Mouse (Mus musculus) brain, embryonic 18.5 days (tissue): ENCODE data around the gene Prox1.

Experiments
- DNase-seq: peaks from one replicate; pipeline ENCODE4 v3.0.0-alpha.2; 2012; ENCODE audit warnings: low read depth, low spot score

Gene Prox1

GRCm38 (mm10) chr1:190173596-190173995, 3.1 kb upstream of the Prox1 start:
- DNase-seq: no peak

GRCm38 (mm10) chr1:190172979-190173461, 2.5 kb upstream of the Prox1 start:
- no peak for DNase-seq

DNA sequence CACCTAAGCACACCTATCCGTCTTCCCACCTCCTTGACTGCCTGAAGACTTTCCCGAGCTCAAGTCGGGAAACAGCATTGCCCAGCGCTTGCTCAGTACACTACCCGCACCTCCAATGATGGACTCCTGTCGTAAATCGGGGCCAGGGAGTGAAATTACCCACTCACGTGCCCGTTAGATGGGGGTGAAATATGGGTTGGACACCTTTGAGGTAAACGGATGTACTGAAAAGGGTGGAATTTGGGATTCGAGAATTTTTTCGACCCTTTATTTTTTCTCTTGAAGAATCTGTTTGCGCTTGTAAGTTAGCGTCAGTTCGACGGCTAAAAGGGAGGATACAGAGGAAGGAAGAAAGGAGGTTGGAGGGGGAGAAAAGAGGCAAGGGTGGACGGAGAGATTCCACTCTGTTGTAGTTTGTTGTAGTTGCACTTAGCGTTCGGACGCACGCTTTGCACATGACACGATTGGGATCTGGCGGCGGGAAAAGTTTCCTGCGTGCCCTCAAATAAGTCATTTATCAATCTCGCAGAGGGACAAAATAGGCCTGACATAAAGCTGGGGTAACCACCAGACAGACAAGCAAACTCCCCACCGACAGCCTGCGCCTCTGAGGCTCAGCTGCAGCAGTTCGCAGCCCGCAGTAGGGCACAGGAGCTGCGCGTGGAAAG, 1.9 kb upstream of the Prox1 start:
- no peak for DNase-seq

DNA sequence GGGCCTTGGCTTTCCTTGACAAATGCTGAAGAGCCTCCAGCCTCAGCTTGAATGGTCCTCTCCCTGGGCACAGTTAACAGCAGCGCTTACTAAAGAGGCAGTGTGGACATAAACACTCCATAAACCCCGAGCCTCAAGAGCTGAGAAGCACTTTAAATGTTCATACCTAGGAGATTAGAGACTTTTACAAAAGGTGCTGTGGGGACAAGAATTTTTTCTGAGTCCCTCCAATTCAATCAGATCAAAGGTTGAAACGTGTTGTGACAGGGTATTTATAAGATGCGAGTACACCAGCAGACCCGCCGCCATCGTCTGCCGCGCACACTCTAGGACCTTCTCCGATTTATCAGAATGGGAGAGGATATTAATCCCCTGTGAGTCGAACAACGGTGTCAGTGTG, 1.2 kb upstream of the Prox1 start:
- no peak for DNase-seq

DNA sequence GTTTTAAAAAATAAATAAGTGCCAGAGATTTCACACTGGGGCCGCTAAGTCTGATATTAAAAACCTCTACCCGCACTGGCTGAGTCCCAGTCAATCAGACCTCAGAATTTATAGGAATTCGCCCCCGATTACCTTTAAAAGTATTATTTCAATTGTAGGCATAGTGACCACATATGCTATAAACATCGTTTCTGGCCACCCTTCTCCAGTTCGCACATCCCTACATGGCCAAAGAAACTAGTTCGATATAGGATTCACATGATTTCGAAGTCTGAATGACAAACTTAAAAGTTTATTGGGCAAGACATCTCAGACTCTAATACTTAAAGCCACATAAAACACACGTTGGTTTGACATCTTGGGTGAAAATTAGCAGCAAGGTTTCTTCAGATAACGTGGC, 827 bp upstream of the Prox1 start:
- no peak for DNase-seq

DNA sequence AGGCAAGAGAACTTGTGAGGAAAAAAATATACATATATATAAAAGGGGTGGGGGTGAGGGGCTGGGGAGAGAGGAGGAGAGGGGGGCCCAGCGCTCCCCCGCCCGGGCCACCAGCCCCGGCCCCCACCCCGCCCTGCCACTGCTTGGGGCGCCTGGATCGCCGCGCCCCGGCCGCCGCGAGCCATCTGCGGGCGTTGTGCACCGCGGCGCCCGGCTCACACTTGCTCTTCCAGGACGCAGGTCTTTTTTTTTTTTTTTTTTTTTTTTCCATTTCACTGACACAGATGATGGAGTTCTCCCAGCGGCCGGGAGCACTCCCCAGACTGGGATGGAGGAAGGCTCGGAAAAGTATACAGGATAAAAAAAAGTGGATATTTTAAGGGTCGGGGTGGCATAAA, 304 bp upstream of the Prox1 start:
- no peak for DNase-seq

DNA sequence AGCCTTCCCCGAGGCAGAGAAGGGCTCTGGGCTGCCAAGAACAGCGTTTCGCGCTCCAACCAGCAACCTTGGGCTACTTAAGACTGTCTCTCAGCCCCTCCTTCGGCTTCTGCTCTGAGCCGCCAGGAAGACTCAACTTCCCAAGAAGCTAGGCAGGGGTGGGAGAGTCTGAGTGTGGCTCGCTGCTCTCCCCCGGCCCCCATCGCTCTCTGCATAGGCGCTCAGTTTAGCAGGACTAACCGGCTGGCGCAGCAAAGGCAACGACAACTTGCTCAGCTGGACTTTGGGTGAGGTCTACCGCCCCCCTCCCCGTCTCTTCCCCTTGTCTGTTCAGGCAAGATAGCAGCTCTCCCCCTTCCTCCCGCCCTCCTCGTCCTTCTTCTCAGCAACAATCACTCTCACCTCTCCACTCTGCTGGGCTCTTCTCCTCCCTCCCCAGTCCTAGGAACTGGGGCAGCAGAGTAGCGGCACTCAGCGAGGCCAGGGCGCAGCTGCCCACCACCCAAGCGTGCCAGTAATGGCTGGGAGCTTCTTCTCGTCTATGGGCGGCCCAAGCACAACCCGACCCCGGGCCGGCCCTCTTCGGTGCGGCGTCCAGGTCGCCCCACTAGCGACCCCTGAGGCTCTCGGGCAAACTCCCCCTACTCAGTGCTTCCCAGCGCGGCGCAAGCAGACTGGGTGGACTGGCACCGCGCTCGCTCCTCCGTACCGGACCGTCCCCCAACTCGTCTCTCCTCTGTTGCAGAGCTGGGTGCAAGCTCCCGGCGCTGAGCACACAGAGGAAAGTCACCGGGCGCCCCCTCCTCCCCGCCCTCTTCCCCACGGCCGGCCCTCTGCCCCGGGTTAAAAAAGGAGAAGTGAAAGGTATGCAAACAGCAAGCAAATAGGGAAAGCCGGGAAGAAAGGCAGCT, 1.5 kb downstream of the Prox1 start:
- DNase-seq: no peak

GRCm38 (mm10) chr1:190168115-190168514, 2.4 kb downstream of the Prox1 start:
- DNase-seq: no peak

- no peak for DNase-seq
These were observed 2.9 kb downstream of the Prox1 start for GRCm38 (mm10) chr1:190167609-190168008.

DNA sequence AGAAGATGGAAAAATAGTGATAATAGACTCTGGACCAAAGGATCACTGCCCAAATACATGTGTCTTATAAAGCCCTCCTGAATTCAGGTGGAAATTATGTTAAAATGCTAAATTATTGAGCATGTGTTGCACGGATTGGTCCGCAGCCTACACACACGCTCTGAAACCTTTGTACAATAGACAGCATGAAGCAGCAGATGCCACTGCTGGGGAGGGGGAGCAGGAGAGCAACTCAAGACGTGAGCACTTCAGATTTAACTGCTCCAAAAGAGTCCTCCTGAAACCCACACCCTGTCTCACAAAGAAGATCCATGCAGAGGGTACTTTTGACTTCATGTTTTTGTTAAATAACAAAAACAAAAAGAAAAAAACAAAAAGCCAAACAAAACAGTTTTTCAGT, 5.0 kb downstream of the Prox1 start:
- DNase-seq: no peak

GRCm38 (mm10) chr1:190163471-190163870, 7.0 kb downstream of the Prox1 start:
- no peak for DNase-seq

DNA sequence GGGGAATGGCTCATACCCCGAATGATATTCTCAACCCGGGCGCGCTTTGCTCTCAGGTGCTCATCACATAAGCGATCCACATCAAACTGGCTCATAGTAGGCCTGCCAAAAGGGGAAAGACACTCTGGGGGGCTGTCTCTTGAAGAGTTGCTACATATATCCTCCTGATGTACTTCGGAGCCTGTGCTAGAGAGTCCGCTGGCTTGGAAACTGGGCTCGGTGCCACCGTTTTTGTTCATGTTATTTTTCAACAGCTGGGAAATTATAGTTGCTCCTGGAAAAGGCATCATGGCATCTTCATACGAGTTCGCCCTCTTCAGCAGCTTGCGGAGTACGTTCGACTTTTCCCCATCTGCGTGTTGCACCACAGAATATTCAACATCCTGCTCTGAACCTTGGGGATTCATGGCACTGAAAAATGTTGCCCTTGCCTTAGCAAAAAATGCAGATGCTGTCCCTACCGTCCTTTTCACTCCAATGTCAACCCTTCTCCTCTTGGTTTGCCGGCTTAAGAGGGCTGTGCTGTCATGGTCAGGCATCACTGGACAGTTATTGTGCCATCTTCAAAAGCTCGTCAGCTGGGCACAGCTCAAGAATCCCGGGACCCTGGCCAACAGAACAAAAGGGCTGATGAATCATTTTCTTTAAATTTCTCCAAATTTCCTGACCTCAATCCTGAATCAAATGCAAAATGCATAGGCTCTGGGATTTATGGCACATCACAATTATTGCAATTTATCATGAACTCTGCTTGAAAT, 8.6 kb downstream of the Prox1 start:
- no peak for DNase-seq

- DNase-seq: no peak
These were observed 9.2 kb downstream of the Prox1 start for GRCm38 (mm10) chr1:190161288-190161687.

DNA sequence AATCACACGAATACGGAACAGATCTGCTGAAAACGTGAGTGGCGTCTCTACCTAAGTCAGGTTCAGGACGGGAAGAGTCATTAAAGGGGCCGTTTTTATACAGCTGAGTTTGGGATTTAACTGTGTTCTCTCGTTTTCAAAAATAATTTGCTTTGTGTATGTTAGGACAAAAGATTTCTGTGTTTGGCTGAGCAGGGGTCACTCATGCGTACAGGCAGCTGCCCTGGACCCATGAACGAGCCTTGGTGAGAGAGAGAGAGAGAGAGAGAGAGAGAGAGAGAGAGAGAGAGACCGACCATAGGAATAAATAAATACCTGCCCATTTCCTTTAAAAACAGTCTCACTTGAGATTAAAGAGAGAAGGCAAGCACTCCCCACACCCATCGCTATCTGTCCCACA, 11.1 kb downstream of the Prox1 start:
- no peak for DNase-seq

DNA sequence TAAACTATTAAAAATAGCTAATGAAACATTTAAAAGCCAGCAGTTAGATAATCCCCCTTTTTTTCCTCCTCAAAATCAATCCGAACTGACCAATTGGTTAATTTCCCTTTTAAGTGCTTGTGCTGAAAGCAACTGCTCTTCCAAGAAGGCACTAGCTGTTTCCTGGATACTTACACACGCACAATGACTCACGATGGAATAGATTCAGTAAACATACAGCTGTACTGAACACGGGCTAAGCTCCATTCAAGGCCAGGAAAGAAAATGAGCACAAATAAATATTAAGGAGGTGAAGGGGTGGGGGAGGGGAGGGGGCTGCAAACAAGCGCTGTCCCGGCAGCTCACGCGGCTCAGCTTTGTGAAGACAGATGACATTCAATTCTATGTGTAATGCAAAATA, 14.8 kb downstream of the Prox1 start:
- DNase-seq: no peak

- no peak for DNase-seq
These were observed 15.5 kb downstream of the Prox1 start for GRCm38 (mm10) chr1:190155021-190155420.

- DNase-seq: no peak
These were observed 16.2 kb downstream of the Prox1 start for GRCm38 (mm10) chr1:190154292-190154691.

GRCm38 (mm10) chr1:190152603-190153002, 17.9 kb downstream of the Prox1 start:
- DNase-seq: no peak

- no peak for DNase-seq
These were observed 21.2 kb downstream of the Prox1 start for GRCm38 (mm10) chr1:190149233-190149741.

DNA sequence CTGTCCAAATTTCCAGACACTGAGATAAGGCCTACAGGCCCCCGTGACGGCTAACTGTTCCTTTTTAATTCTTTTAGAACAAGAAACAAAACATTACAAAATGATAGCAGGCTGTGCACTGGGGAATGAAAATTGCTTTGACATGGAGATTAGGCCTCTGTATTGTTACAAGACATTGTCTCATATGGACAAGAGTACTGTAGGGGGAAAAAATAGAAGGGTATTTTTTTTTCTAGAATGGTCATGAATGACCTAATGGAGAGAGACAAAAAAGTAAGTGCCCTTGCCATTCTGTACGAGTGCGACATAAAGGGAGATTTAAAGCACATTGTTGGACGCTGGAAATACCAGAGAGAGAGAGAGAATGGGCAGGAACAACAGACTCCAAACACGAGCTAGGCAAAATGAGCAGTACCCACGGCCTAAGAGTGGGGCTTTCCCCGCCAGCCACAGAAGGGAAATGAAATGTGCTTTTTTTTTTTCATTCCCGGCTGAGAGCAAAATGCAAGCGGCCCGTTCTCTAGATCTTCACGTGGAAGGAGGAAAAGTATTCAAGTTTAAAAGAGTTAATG, 21.8 kb downstream of the Prox1 start:
- DNase-seq: no peak

DNA sequence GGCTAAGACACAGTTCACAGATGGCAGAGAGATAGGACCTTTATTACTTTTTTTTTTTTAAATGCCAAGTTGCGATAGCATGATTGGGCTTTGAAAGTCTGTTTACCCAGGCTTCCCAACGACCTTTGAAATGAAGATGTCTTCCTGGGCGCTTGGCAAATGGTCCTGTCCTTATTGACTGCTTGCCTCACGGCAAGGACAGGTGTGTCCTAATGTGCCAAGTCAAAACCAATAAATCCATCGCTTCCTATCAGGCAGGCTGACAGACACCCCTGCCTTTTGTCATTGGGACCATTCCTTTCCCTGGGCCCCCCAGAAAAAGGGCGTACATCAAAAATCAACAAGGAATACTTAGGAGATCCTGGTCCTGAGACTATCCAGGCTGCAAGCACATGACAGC, 22.7 kb downstream of the Prox1 start:
- no peak for DNase-seq

DNA sequence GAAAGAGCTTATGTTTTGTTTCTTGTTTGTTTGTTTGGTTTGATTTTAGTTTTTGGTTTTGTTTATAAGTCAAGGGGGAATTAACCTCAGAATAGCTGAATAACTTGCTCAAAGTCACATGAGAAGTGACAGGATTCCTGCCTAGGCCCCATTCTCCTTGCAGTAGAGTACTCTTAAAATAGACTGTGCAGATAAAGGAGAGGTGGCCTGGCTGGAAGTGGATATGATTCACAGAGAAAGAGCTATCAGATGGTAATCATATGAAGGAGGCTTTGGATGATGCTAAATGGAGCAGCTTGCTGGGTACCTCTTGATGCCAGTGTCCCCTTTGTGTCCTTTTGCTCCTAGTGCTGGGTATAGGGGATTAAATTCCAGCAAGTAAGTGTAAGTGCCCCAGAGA, 26.1 kb downstream of the Prox1 start:
- DNase-seq: no peak
